Comparison of ENCODE assay signal across 22 mouse cellular contexts in genomic region chr13:78110648-78111047, GRCm38 (mm10).
"Had no signal": no experiment of that assay in that cellular context is flagged by ENCODE, and none has a peak within 500 bp of the region (broad histone marks: within the 10 kb centered on the region; RNA-seq: fewer than 3 reads in every experiment).

No protein-coding gene starts in this region.

- H3K27ac ChIP-seq: kidney, postnatal 0 days; layer of hippocampus, adult 2 months; limb, embryonic 10.5 days; limb, embryonic 13.5 days; liver, embryonic 12.5 days; liver, embryonic 15.5 days; lung, embryonic 15.5 days; neural tube, embryonic 12.5 days; neural tube, embryonic 15.5 days had no signal

- H3K27me3 ChIP-seq: limb, embryonic 13.5 days; liver, embryonic 12.5 days; liver, embryonic 15.5 days; lung, embryonic 15.5 days; megakaryocyte, embryonic 14.5 days; neural tube, embryonic 12.5 days; neural tube, embryonic 15.5 days had no signal

- H3K4me1 ChIP-seq: limb, embryonic 10.5 days; limb, embryonic 13.5 days; liver, embryonic 12.5 days; liver, embryonic 15.5 days; lung, embryonic 15.5 days; megakaryocyte, embryonic 14.5 days; neural tube, embryonic 12.5 days; neural tube, embryonic 15.5 days had no signal

- H3K9me3 ChIP-seq: limb, embryonic 10.5 days; limb, embryonic 13.5 days; liver, embryonic 12.5 days; liver, embryonic 15.5 days; lung, embryonic 15.5 days; neural tube, embryonic 12.5 days; neural tube, embryonic 15.5 days had no signal

- DNase-seq: kidney, adult 2 months; kidney, postnatal 25 days; layer of hippocampus, adult 9-11 months; liver; lung, adult 18-20 months; lung, postnatal 10 days; lung, postnatal 36 days; retina, postnatal 1 day; right cerebral cortex, postnatal 25 days; thymus, adult 18-20 months; thymus, postnatal 36 days had no signal

- H3K4me3 ChIP-seq: layer of hippocampus, adult 2 months; limb, embryonic 10.5 days; limb, embryonic 13.5 days; liver, embryonic 12.5 days; liver, embryonic 15.5 days; lung, embryonic 15.5 days; megakaryocyte, embryonic 14.5 days; neural tube, embryonic 12.5 days; neural tube, embryonic 15.5 days had no signal

- H3K9ac ChIP-seq: limb, embryonic 13.5 days; liver, embryonic 12.5 days; liver, embryonic 15.5 days; lung, embryonic 15.5 days; neural tube, embryonic 12.5 days; neural tube, embryonic 15.5 days had no signal

- ATAC-seq: intestine, postnatal 0 days; liver, embryonic 12.5 days had no signal

- H3K4me2 ChIP-seq: limb, embryonic 13.5 days; liver, embryonic 12.5 days; liver, embryonic 15.5 days; lung, embryonic 15.5 days; neural tube, embryonic 12.5 days; neural tube, embryonic 15.5 days had no signal

- H3K36me3 ChIP-seq: limb, embryonic 10.5 days; limb, embryonic 13.5 days; liver, embryonic 12.5 days; liver, embryonic 15.5 days; lung, embryonic 15.5 days; neural tube, embryonic 12.5 days; neural tube, embryonic 15.5 days had no signal
